Mouse (Mus musculus): ENCODE measurements around the gene B3glct.

GRCm38 (mm10) chr5:149679362-149679761, 1.3 kb downstream of the B3glct start:
- TF ChIP-seq CTCF (IDR thresholded peaks at IDR 0.05; ENCODE audit: extremely low read depth, insufficient read length, insufficient replicate concordance, low read depth, low read length) (no peak), POLR2A (IDR thresholded peaks at IDR 0.05; ENCODE audit: low read depth, low read length) (no peak)

Data from small intestine, adult 2 months (tissue).